Mouse (Mus musculus): ENCODE results near the gene Fam129c. TPM values are rescaled to one million over a fixed set of nuclear protein-coding genes. Genes with fewer than 3 reads are reported as not detected.

The Fam129c gene
- polyA plus RNA-seq, 1 experiment from 2014 or later, result 7.8 TPM

- Histone ChIP-seq H3K36me3 (peaks cover 41% of the 10 kb centered on the region), H3K4me2 (no peak overlapping the region), H3K9ac (no peak overlapping the region), H3K27me3 (peaks cover 19% of the 10 kb centered on the region), H3K9me3 (no peaks in the 10 kb centered on the region), H3K4me3 (no peak overlapping the region), H3K4me1 (replicated peaks) (peaks cover 29% of the 10 kb centered on the region), H3K27ac (replicated peaks) (no peak overlapping the region)
- ATAC-seq (ENCODE audit: low read depth), result no peak
- 86% methylated on average over 9 of the region's 9 CpGs for WGBS
Observed at GRCm38 (mm10) chr8:71626753-71627152, 29.3 kb downstream of the Fam129c start.

- H3K36me3 ChIP-seq, result peaks cover 40% of the 10 kb centered on the region
- peaks cover 29% of the 10 kb centered on the region for H3K4me1 ChIP-seq (replicated peaks)
- H3K27ac ChIP-seq (replicated peaks), result peak overlapping the region; percentile 49
- peaks cover 27% of the 10 kb centered on the region for H3K27me3 ChIP-seq
- WGBS, result 60% methylated on average over 9 of the region's 9 CpGs
- no peak overlapping the region for H3K4me2 ChIP-seq
- no peak overlapping the region for H3K4me3 ChIP-seq
- H3K9ac ChIP-seq, result 0 out of 2 replicates have a peak overlapping the region, but pooled peaks have one; percentile 17
- ATAC-seq (ENCODE audit: low read depth), result no peak
- H3K9me3 ChIP-seq, result 0 out of 2 replicates have a peak, but pooled peaks cover 1% of the 10 kb centered on the region
Observed at GRCm38 (mm10) chr8:71627265-71628099, 30.0 kb downstream of the Fam129c start.

- H3K27ac ChIP-seq (replicated peaks), result peak overlapping the region; percentile 80
- ATAC-seq (ENCODE audit: low read depth), result no peak
Observed at GRCm38 (mm10) chr8:71628396-71629095, 31.1 kb downstream of the Fam129c start.

GRCm38 (mm10) chr8:71629096-71629697, 31.7 kb downstream of the Fam129c start:
- peak overlapping the region; percentile 78 for H3K9ac ChIP-seq
- H3K4me1 ChIP-seq (replicated peaks), result peaks cover 30% of the 10 kb centered on the region
- H3K4me3 ChIP-seq, result peak overlapping the region; percentile 47
- peaks cover 31% of the 10 kb centered on the region for H3K36me3 ChIP-seq
- 0 out of 2 replicates have a peak, but pooled peaks cover 9% of the 10 kb centered on the region for H3K9me3 ChIP-seq
- 0% methylated on average over 55 of the region's 55 CpGs for whole genome bisulfite sequencing
- H3K4me2 ChIP-seq, result peak overlapping the region; percentile 90
- H3K27ac ChIP-seq (replicated peaks), result peak overlapping the region; percentile 80
- ATAC-seq (ENCODE audit: low read depth), result peak; percentile 88
- H3K27me3 ChIP-seq, result peaks cover 42% of the 10 kb centered on the region

More at GRCm38 (mm10) chr8:71628396-71629095, 31.1 kb downstream of the Fam129c start:
- peak overlapping the region; percentile 90 for H3K4me2 ChIP-seq
- H3K4me3 ChIP-seq, result peak overlapping the region; percentile 47
- peaks cover 29% of the 10 kb centered on the region for H3K4me1 ChIP-seq (replicated peaks)
- peaks cover 37% of the 10 kb centered on the region for H3K36me3 ChIP-seq
- H3K9me3 ChIP-seq, result 0 out of 2 replicates have a peak, but pooled peaks cover 9% of the 10 kb centered on the region
- H3K27me3 ChIP-seq, result peaks cover 35% of the 10 kb centered on the region
- WGBS, result 9% methylated on average over 16 of the region's 16 CpGs
- peak overlapping the region; percentile 78 for H3K9ac ChIP-seq

- Histone ChIP-seq H3K4me3 (peak overlapping the region; percentile 47), H3K4me1 (replicated peaks) (peaks cover 36% of the 10 kb centered on the region), H3K27ac (replicated peaks) (peak overlapping the region; percentile 80; the same call in 1 of the 2 replicates), H3K9ac (peak overlapping the region; percentile 78), H3K36me3 (peaks cover 31% of the 10 kb centered on the region), H3K27me3 (peaks cover 48% of the 10 kb centered on the region), H3K4me2 (peak overlapping the region; percentile 90), H3K9me3 (0 out of 2 replicates have a peak, but pooled peaks cover 9% of the 10 kb centered on the region)
- ATAC-seq (ENCODE audit: low read depth), result peak; percentile 41; the same call in 1 of the 2 replicates
- 4% methylated on average over 25 of the region's 25 CpGs for WGBS
Observed at GRCm38 (mm10) chr8:71629781-71630212, 32.3 kb downstream of the Fam129c start.

GRCm38 (mm10) chr8:71630761-71631160, 33.3 kb downstream of the Fam129c start:
- 84% methylated on average over 6 of the region's 6 CpGs for WGBS

GRCm38 (mm10) chr8:71631897-71632296, 34.4 kb downstream of the Fam129c start:
- ATAC-seq (ENCODE audit: low read depth), result no peak

More at GRCm38 (mm10) chr8:71630761-71631160, 33.3 kb downstream of the Fam129c start:
- Histone ChIP-seq H3K27me3 (peaks cover 57% of the 10 kb centered on the region), H3K9ac (no peak overlapping the region), H3K4me2 (no peak overlapping the region), H3K9me3 (0 out of 2 replicates have a peak, but pooled peaks cover 9% of the 10 kb centered on the region), H3K36me3 (peaks cover 29% of the 10 kb centered on the region), H3K4me3 (no peak overlapping the region), H3K4me1 (replicated peaks) (peaks cover 36% of the 10 kb centered on the region), H3K27ac (replicated peaks) (no peak overlapping the region)
- no peak for ATAC-seq (ENCODE audit: low read depth)

GRCm38 (mm10) chr8:71633164-71633563, 35.7 kb downstream of the Fam129c start:
- 0 out of 2 replicates have a peak, but pooled peaks cover 9% of the 10 kb centered on the region for H3K9me3 ChIP-seq
- peaks cover 75% of the 10 kb centered on the region for H3K27me3 ChIP-seq
- H3K36me3 ChIP-seq, result peaks cover 30% of the 10 kb centered on the region
- no peak overlapping the region for H3K27ac ChIP-seq (replicated peaks)
- no peak overlapping the region for H3K9ac ChIP-seq
- 16% methylated on average over 19 of the region's 22 CpGs for WGBS
- H3K4me3 ChIP-seq, result no peak overlapping the region
- ATAC-seq (ENCODE audit: low read depth), result no peak
- H3K4me2 ChIP-seq, result no peak overlapping the region
- H3K4me1 ChIP-seq (replicated peaks), result peaks cover 29% of the 10 kb centered on the region

More at GRCm38 (mm10) chr8:71631897-71632296, 34.4 kb downstream of the Fam129c start:
- Histone ChIP-seq H3K4me3 (no peak overlapping the region), H3K9me3 (0 out of 2 replicates have a peak, but pooled peaks cover 9% of the 10 kb centered on the region), H3K27ac (replicated peaks) (no peak overlapping the region), H3K9ac (no peak overlapping the region), H3K4me2 (no peak overlapping the region), H3K36me3 (peaks cover 29% of the 10 kb centered on the region), H3K4me1 (replicated peaks) (peaks cover 36% of the 10 kb centered on the region), H3K27me3 (peaks cover 69% of the 10 kb centered on the region)
- WGBS, result 55% methylated on average over 2 of the region's 2 CpGs

- H3K4me1 ChIP-seq (replicated peaks), result peaks cover 19% of the 10 kb centered on the region
- H3K4me3 ChIP-seq, result 0 out of 2 replicates have a peak overlapping the region, but pooled peaks have one; percentile 2
- peaks cover 81% of the 10 kb centered on the region for H3K27me3 ChIP-seq
- H3K9me3 ChIP-seq, result 0 out of 2 replicates have a peak, but pooled peaks cover 9% of the 10 kb centered on the region
- H3K36me3 ChIP-seq, result peaks cover 38% of the 10 kb centered on the region
- H3K4me2 ChIP-seq, result peak overlapping the region; percentile 37
- ATAC-seq (ENCODE audit: low read depth), result peak; percentile 41
- WGBS, result 2% methylated on average over 26 of the region's 26 CpGs
- H3K9ac ChIP-seq, result peak overlapping the region; percentile 52
- H3K27ac ChIP-seq (replicated peaks), result no peak overlapping the region; the same call in 1 of the 2 replicates
Observed at GRCm38 (mm10) chr8:71633981-71634667, 36.7 kb downstream of the Fam129c start.

- 0 out of 2 replicates have a peak, but pooled peaks cover 9% of the 10 kb centered on the region for H3K9me3 ChIP-seq
- ATAC-seq (ENCODE audit: low read depth), result no peak
- H3K36me3 ChIP-seq, result peaks cover 56% of the 10 kb centered on the region
- H3K9ac ChIP-seq, result no peak overlapping the region
- peaks cover 7% of the 10 kb centered on the region; the same call in 1 of the 2 replicates for H3K4me1 ChIP-seq (replicated peaks)
- H3K27ac ChIP-seq (replicated peaks), result no peak overlapping the region
- peaks cover 59% of the 10 kb centered on the region for H3K27me3 ChIP-seq
- 65% methylated on average over 8 of the region's 8 CpGs for WGBS
- no peak overlapping the region for H3K4me2 ChIP-seq
- no peak overlapping the region for H3K4me3 ChIP-seq
Observed at GRCm38 (mm10) chr8:71637149-71638095, 40.0 kb downstream of the Fam129c start.

Measured in neural tube, embryonic 13.5 days (tissue).